Mouse (Mus musculus) thymus, adult 2 months (tissue): Measurements from ENCODE around the gene Rccd1.

ENCODE experiments used
- CTCF ChIP-seq: fragments of 200-500 bp; IDR thresholded peaks from 2 replicates; pipeline ENCODE4 v1.5.1; 2012; ENCODE audit warnings: mild to moderate bottlenecking, control low read depth, low read length, moderate library complexity, borderline replicate concordance; ENCODE audit not compliant: control insufficient read depth, poor library complexity, insufficient read depth; ENCODE audit errors: extremely low read depth
- POLR2A ChIP-seq: fragments of 200-500 bp; IDR thresholded peaks from 2 replicates; pipeline ENCODE4 v1.6.1; 2012; ENCODE audit warnings: mild to moderate bottlenecking, low read length, control low read depth, moderate library complexity; ENCODE audit not compliant: control insufficient read depth, poor library complexity, insufficient read depth; ENCODE audit errors: extremely low read depth

DNA sequence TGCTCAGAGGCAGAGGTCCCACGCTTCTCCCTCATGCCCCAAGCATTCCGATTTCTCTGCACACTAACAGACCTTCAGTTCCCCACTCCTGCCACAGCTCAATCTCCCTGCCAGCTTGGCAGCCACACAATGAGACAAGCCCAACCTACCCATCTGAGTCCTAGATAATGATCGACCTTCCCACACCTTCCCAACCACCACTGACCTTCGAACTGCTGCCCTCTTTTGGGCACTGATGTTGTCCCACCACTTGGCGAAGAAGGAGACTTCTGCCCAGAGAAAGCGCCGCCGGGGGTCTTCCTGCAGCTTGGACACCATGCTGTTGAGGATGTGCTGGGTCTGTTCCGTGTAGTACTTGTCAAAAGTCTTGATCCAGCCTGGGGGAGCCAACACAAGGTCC is 43.8 kb upstream of the Rccd1 start:
- no peak for TF ChIP-seq CTCF
- TF ChIP-seq POLR2A = no peak
